ENCODE assay signal across 8 mouse cellular contexts in genomic region chr16:94827092-94827585, GRCm38 (mm10).
A peak's percentile ranks its signal among the peaks of the same experiment; 100 is the strongest.
DNase-seq lines count a peak whose midpoint lies in the region; ATAC-seq lines count a peak whose summit lies in the region.

No protein-coding gene starts in this region.

- intact Hi-C loops in gastrocnemius, postnatal 36 days (cut with DNase I): no loop called here

- DNase-seq in hindbrain, embryonic 10.5 days (ENCODE audit: low spot score): no peak
- DNase-seq in cerebellum, adult 11-12 months: peak; percentile 62
- DNase-seq in gastrocnemius, postnatal 36 days: peak; percentile 19 to 21
- DNase-seq in layer of hippocampus, postnatal 14 days (ENCODE audit: low spot score in 2 of 2): peak; percentile 41 to 46
- no peak for DNase-seq in ovary, postnatal 36 days (ENCODE audit: low spot score)
- no peak for DNase-seq in B cell, adult 2 months
- DNase-seq in urinary bladder, postnatal 25 days (ENCODE audit: low spot score): no peak

- H3K27me3 ChIP-seq in hindbrain, embryonic 15.5 days: no peaks in the 10 kb centered on the region
- H3K27me3 ChIP-seq in hindbrain, embryonic 10.5 days (ENCODE audit: insufficient read depth, poor library complexity, severe bottlenecking): no peaks in the 10 kb centered on the region

- H3K27ac ChIP-seq in hindbrain, embryonic 15.5 days (replicated peaks): 0 out of 2 replicates have a peak overlapping the region, but pooled peaks have one; percentile 15
- H3K27ac ChIP-seq in hindbrain, embryonic 10.5 days: no peak overlapping the region

- 45% methylated on average over 8 of the region's 8 CpGs for WGBS in hindbrain, embryonic 15.5 days
- WGBS in hindbrain, embryonic 10.5 days: 82% methylated on average over 8 of the region's 8 CpGs

- no peaks in the 10 kb centered on the region for H3K9me3 ChIP-seq in hindbrain, embryonic 15.5 days
- no peaks in the 10 kb centered on the region for H3K9me3 ChIP-seq in hindbrain, embryonic 10.5 days

- H3K4me1 ChIP-seq in hindbrain, embryonic 15.5 days (replicated peaks): peaks cover 16% of the 10 kb centered on the region
- no peaks in the 10 kb centered on the region for H3K4me1 ChIP-seq in hindbrain, embryonic 10.5 days (replicated peaks)

- ATAC-seq in hindbrain, embryonic 15.5 days (ENCODE audit: low FRiP score, low read depth): peak; percentile 68

- H3K4me3 ChIP-seq in hindbrain, embryonic 15.5 days: no peak overlapping the region
- no peak overlapping the region for H3K4me3 ChIP-seq in hindbrain, embryonic 10.5 days

- no peaks in the 10 kb centered on the region for H3K36me3 ChIP-seq in hindbrain, embryonic 15.5 days
- H3K36me3 ChIP-seq in hindbrain, embryonic 10.5 days: no peaks in the 10 kb centered on the region

- H3K4me2 ChIP-seq in hindbrain, embryonic 15.5 days: 0 out of 2 replicates have a peak overlapping the region, but pooled peaks have one; percentile 15

- no peak overlapping the region for H3K9ac ChIP-seq in hindbrain, embryonic 15.5 days

Comparison
In these comparisons a context has a peak if more than half of its experiments do, and no peak if none do; other contexts are left out.
1. DNase-seq: peak in cerebellum, adult 11-12 months (single experiment), gastrocnemius, postnatal 36 days (2 of 2) and layer of hippocampus, postnatal 14 days (2 of 2); none in hindbrain, embryonic 10.5 days (single experiment), ovary, postnatal 36 days (single experiment), B cell, adult 2 months (0 of 2) and urinary bladder, postnatal 25 days (single experiment).